Mouse (Mus musculus) testis, adult 2 months (tissue): ENCODE data around the gene Cnfn. TPM values are rescaled to one million over a fixed set of nuclear protein-coding genes. Genes with fewer than 3 reads are reported as not detected.

Experiments
- H3K27ac ChIP-seq: fragments of 200-500 bp; 2 replicates; pipeline ENCODE4 v1.5.1; 2012; ENCODE audit warnings: low read depth, low read length; ENCODE audit not compliant: control insufficient read depth, insufficient read depth
- H3K27me3 ChIP-seq: fragments of 200-500 bp; 2 replicates; pipeline ENCODE4 v1.6.1; 2012; ENCODE audit warnings: mild to moderate bottlenecking, low read length, moderate library complexity; ENCODE audit not compliant: control insufficient read depth, insufficient read depth
- H3K36me3 ChIP-seq: fragments of 200-500 bp; 2 replicates; pipeline ENCODE4 v1.6.1; 2012; ENCODE audit warnings: mild to moderate bottlenecking, low read length; ENCODE audit not compliant: control insufficient read depth, insufficient read depth
- H3K4me1 ChIP-seq: fragments of 200-500 bp; 2 replicates; pipeline ENCODE4 v1.6.1; 2012; ENCODE audit warnings: low read length; ENCODE audit not compliant: control insufficient read depth, insufficient read depth
- H3K4me3 ChIP-seq: fragments of 200-500 bp; 2 replicates; pipeline ENCODE4 v1.5.1; 2012; ENCODE audit warnings: low read depth, mild to moderate bottlenecking, low read length, moderate library complexity, mixed read lengths; ENCODE audit not compliant: control insufficient read depth
- CTCF ChIP-seq: fragments of 200-500 bp; IDR thresholded peaks from 2 replicates; pipeline ENCODE4 v1.5.1; 2012; ENCODE audit warnings: low read depth, mild to moderate bottlenecking, inconsistent platforms, low read length, moderate library complexity; ENCODE audit not compliant: control insufficient read depth, insufficient read depth, insufficient replicate concordance
- POLR2A ChIP-seq: fragments of 200-500 bp; IDR thresholded peaks from 2 replicates; pipeline ENCODE4 v1.6.1; 2012; ENCODE audit warnings: low read depth, mild to moderate bottlenecking, inconsistent platforms, low read length, moderate library complexity; ENCODE audit not compliant: control insufficient read depth
- polyA plus RNA-seq: library from polyadenylated mRNA; depleted of rRNA; stranded (reverse); fragments of >200 nt; gene quantifications from 2 replicates; pipeline ENCODE4 v1.2.3, GENCODE M21; 2012

The Cnfn gene
- polyA plus RNA-seq, 1 experiment: 0.26 TPM

- H3K27ac ChIP-seq: no peak overlapping the region
- no peaks in the 10 kb centered on the region for H3K27me3 ChIP-seq
- H3K4me1 ChIP-seq: peaks cover 13% of the 10 kb centered on the region
- TF ChIP-seq CTCF (no peak), POLR2A (no peak)
- H3K36me3 ChIP-seq: no peaks in the 10 kb centered on the region
- no peak overlapping the region for H3K4me3 ChIP-seq
These were observed 2.9 kb upstream of the Cnfn start for GRCm38 (mm10) chr7:25372441-25372840.

GRCm38 (mm10) chr7:25368333-25368732 lies 1.2 kb downstream of the Cnfn start:
- H3K27me3 ChIP-seq: no peaks in the 10 kb centered on the region
- no peaks in the 10 kb centered on the region; the same call in 1 of the 2 replicates for H3K4me1 ChIP-seq
- no peak overlapping the region for H3K4me3 ChIP-seq
- no peaks in the 10 kb centered on the region for H3K36me3 ChIP-seq
- no peak overlapping the region for H3K27ac ChIP-seq
- TF ChIP-seq CTCF (no peak), POLR2A (no peak)

GRCm38 (mm10) chr7:25367632-25368293 lies 1.8 kb downstream of the Cnfn start:
- no peaks in the 10 kb centered on the region; the same call in 1 of the 2 replicates for H3K4me1 ChIP-seq
- TF ChIP-seq POLR2A (no peak), CTCF (peak; percentile 19; the same call in 1 of the 2 replicates)
- H3K36me3 ChIP-seq: no peaks in the 10 kb centered on the region
- H3K4me3 ChIP-seq: no peak overlapping the region
- no peak overlapping the region for H3K27ac ChIP-seq
- H3K27me3 ChIP-seq: no peaks in the 10 kb centered on the region

DNA sequence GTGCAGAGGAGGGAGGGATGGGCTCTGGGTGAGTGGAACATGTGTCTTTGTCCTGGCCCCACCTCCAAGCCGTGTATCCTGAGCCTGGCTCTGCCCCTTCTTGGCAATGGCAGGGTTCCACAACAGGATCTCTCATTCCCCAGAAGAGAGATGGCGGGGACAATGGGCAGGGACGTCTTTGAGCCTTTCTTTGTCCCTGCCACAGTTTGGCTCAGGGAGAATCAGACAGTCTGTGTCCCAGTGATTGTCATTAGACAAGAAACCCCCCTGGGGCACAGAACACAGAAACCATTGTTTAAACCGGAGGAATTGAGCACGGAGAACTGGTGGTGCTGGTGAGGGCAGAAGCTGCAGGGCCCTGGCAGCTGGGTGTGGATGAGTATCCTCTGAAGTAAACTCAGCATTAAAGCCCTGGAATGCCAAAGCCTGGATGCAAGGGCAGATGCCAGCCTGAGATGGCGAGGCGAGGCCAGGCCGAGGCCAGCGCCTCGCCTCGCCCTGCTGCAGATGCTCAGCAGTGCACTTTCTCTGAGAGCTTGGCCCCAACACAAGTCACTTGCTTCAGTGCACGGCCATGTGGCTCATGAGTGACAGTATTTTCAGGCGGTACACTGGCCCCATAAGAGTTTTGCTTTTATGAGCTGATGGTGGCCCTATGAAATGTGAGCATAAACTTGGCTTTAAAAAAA lies 3.4 kb downstream of the Cnfn start:
- Histone ChIP-seq H3K36me3 (no peaks in the 10 kb centered on the region), H3K4me1 (no peaks in the 10 kb centered on the region; the same call in 1 of the 2 replicates), H3K27ac (no peak overlapping the region), H3K27me3 (no peaks in the 10 kb centered on the region), H3K4me3 (no peak overlapping the region)
- TF ChIP-seq POLR2A (no peak), CTCF (no peak)

GRCm38 (mm10) chr7:25363632-25364031 lies 5.9 kb downstream of the Cnfn start:
- TF ChIP-seq POLR2A: no peak
- TF ChIP-seq CTCF: no peak
- Histone ChIP-seq H3K4me3 (no peak overlapping the region), H3K36me3 (peaks cover 2% of the 10 kb centered on the region; the same call in 1 of the 2 replicates), H3K27me3 (no peaks in the 10 kb centered on the region), H3K27ac (no peak overlapping the region), H3K4me1 (no peaks in the 10 kb centered on the region; the same call in 1 of the 2 replicates)

- Histone ChIP-seq H3K4me1 (no peaks in the 10 kb centered on the region; the same call in 1 of the 2 replicates), H3K27me3 (no peaks in the 10 kb centered on the region)
- TF ChIP-seq POLR2A (no peak), CTCF (no peak)
These were observed 6.4 kb downstream of the Cnfn start for GRCm38 (mm10) chr7:25363151-25363550.

GRCm38 (mm10) chr7:25358721-25359206 lies 10.8 kb downstream of the Cnfn start:
- H3K4me3 ChIP-seq: no peak overlapping the region
- H3K27me3 ChIP-seq: no peaks in the 10 kb centered on the region
- TF ChIP-seq POLR2A: no peak
- TF ChIP-seq CTCF: no peak
- no peaks in the 10 kb centered on the region for H3K4me1 ChIP-seq
- no peak overlapping the region for H3K27ac ChIP-seq
- peaks cover 2% of the 10 kb centered on the region; the same call in 1 of the 2 replicates for H3K36me3 ChIP-seq

More at GRCm38 (mm10) chr7:25363151-25363550, 6.4 kb downstream of the Cnfn start:
- peaks cover 2% of the 10 kb centered on the region; the same call in 1 of the 2 replicates for H3K36me3 ChIP-seq
- no peak overlapping the region for H3K27ac ChIP-seq
- H3K4me3 ChIP-seq: no peak overlapping the region
